ENCODE assay signal across 21 mouse cellular contexts in genomic region chr5:115693271-115693670, GRCm38 (mm10). TPM values are rescaled to one million over a fixed set of nuclear protein-coding genes. Genes with fewer than 3 reads are reported as not detected.
A peak's percentile ranks its signal among the peaks of the same experiment; 100 is the strongest.
DNase-seq lines count a peak whose midpoint lies in the region; ATAC-seq and TF ChIP-seq lines count a peak whose summit lies in the region.
"Had no signal": no experiment of that assay in that cellular context is flagged by ENCODE, and none has a peak within 500 bp of the region (broad histone marks: within the 10 kb centered on the region; RNA-seq: fewer than 3 reads in every experiment).

No protein-coding gene starts in this region.

- peaks cover 9% of the 10 kb centered on the region; the same call in 1 of the 2 replicates for H3K4me1 ChIP-seq in limb, embryonic 10.5 days
- H3K4me1 ChIP-seq: embryonic facial prominence, embryonic 12.5 days; heart, embryonic 15.5 days had no signal

- 67% methylated on average over 3 of the region's 3 CpGs for WGBS in limb, embryonic 10.5 days

- no peaks in the 10 kb centered on the region for H3K36me3 ChIP-seq in limb, embryonic 10.5 days
- H3K36me3 ChIP-seq: embryonic facial prominence, embryonic 12.5 days; forebrain, embryonic 15.5 days; G1E; heart, embryonic 15.5 days; hindbrain, embryonic 10.5 days had no signal

- H3K4me3 ChIP-seq in limb, embryonic 10.5 days, result no peak overlapping the region
- H3K4me3 ChIP-seq in gastrocnemius, adult 2 months, result no peak overlapping the region
- H3K4me3 ChIP-seq: embryonic facial prominence, embryonic 12.5 days; forebrain, embryonic 15.5 days; heart, adult 2 months; heart, embryonic 15.5 days; hindbrain, embryonic 10.5 days had no signal

- intact Hi-C loops in gastrocnemius, adult 2 months (cut with DNase I), result no loop called here

- no peak overlapping the region for H3K27ac ChIP-seq in limb, embryonic 10.5 days
- no peak overlapping the region for H3K27ac ChIP-seq in gastrocnemius, adult 2 months
- H3K27ac ChIP-seq: embryonic facial prominence, embryonic 12.5 days; forebrain, embryonic 15.5 days; heart, adult 2 months; heart, embryonic 15.5 days; hindbrain, embryonic 14.5 days had no signal

- no peaks in the 10 kb centered on the region for H3K9me3 ChIP-seq in limb, embryonic 10.5 days (replicated peaks)
- H3K9me3 ChIP-seq: embryonic facial prominence, embryonic 12.5 days; forebrain, embryonic 15.5 days; G1E; heart, embryonic 15.5 days; hindbrain, embryonic 10.5 days had no signal

- ATAC-seq in CD4-positive, CD25-positive, alpha-beta regulatory T cell, adult 4 months, result peak; percentile 60
- ATAC-seq in cerebellum, adult (ENCODE audit: insufficient number of reproducible peaks, low FRiP score, low TSS enrichment), result no peak
- ATAC-seq: forebrain, embryonic 15.5 days; intestine, postnatal 0 days had no signal

- no peaks in the 10 kb centered on the region for H3K27me3 ChIP-seq in limb, embryonic 10.5 days (ENCODE audit: low read depth, poor library complexity, severe bottlenecking)
- H3K27me3 ChIP-seq: embryonic facial prominence, embryonic 12.5 days; forebrain, embryonic 15.5 days; heart, embryonic 15.5 days had no signal

- peak; percentile 8 for DNase-seq in testis, postnatal 10 days (ENCODE audit: low spot score)
- DNase-seq in testis, postnatal 14 days (ENCODE audit: low spot score), result no peak
- peak; percentile 10 for DNase-seq in MN1 (ENCODE audit: low spot score)
- peak; percentile 8 for DNase-seq in limb, embryonic 10.5 days (ENCODE audit: low spot score)
- no peak for DNase-seq in gastrocnemius, adult 2 months
- no peak for DNase-seq in adrenal gland, adult 2 months
- DNase-seq: adrenal gland, postnatal 25 days; cerebellum, adult 8-10 months; cerebellum, postnatal 25 days; gastrocnemius, postnatal 10 days; heart, adult 2 months; heart, postnatal 14 days had no signal

- no peak for TF ChIP-seq CTCF in gastrocnemius, adult 2 months (IDR thresholded peaks at IDR 0.05)

RNA-seq across cellular contexts. Expression of gene Bicdl1, which starts 38.1 kb away (rescaled TPM):
- 10 to 100 TPM; 15.7 to 17.7 TPM for polyA plus RNA-seq in CD4-positive, CD25-positive, alpha-beta regulatory T cell, adult 4 months (2017; shearing (Covaris generic))
- 7.1 and 8.3 TPM in 2 replicates for polyA plus RNA-seq in limb, embryonic 10.5 days (2016; fragmentation: Nextera tagmentation; extraction: Ambion mirVana)
- 1 to 10 TPM; 2.3 to 2.4 TPM for total RNA-seq in gastrocnemius, adult 2 months (2021)
- total RNA-seq in adrenal gland, adult 2 months (2021), result 10 to 100 TPM in 1 of 2 experiments, 1 to 10 TPM in 1; 5.4 to 13.2 TPM
- 23.7 and 25.3 TPM in 2 replicates for polyA plus RNA-seq in adrenal gland, adult 2 months (2012; rRNA removed)

Comparison
In these comparisons a context has a peak if more than half of its experiments do, and no peak if none do; other contexts are left out.
1. DNase-seq: peak in testis, postnatal 10 days (single experiment), MN1 (single experiment) and limb, embryonic 10.5 days (single experiment); none in testis, postnatal 14 days (single experiment), gastrocnemius, adult 2 months (single experiment) and adrenal gland, adult 2 months (single experiment).